Mouse (Mus musculus) bone marrow, adult 2 months (tissue): ENCODE data around the gene Rbm28.

ENCODE experiments used
- CTCF ChIP-seq: fragments of 200-500 bp; IDR thresholded peaks from 2 replicates; pipeline ENCODE4 v1.5.1; 2011; ENCODE audit warnings: low read length, control low read depth; ENCODE audit not compliant: control insufficient read depth, insufficient read depth
- POLR2A ChIP-seq: fragments of 200-500 bp; IDR thresholded peaks from 2 replicates; pipeline ENCODE4 v1.6.1; 2011; ENCODE audit warnings: low read depth, mild to moderate bottlenecking, control low read depth, low read length, borderline replicate concordance; ENCODE audit not compliant: control insufficient read depth

- no peak for TF ChIP-seq POLR2A
- TF ChIP-seq CTCF = no peak
Observed at GRCm38 (mm10) chr6:29099536-29100170, 65.2 kb downstream of the Rbm28 start.
